Mouse (Mus musculus) kidney, adult 9 months (tissue): Measurements from ENCODE around the gene Cyp2u1.
A peak's percentile ranks its signal among the peaks of the same experiment; 100 is the strongest.

ENCODE experiments used
- DNase-seq: peaks from one replicate; pipeline ENCODE4 v3.0.0; 2022

Gene Cyp2u1

GRCm38 (mm10) chr3:131303320-131303714 is 290 bp upstream of the Cyp2u1 start:
- DNase-seq = no peak

GRCm38 (mm10) chr3:131299908-131300307 is 3.1 kb downstream of the Cyp2u1 start:
- DNase-seq = peak; percentile 59

GRCm38 (mm10) chr3:131299078-131299477 is 3.9 kb downstream of the Cyp2u1 start:
- no peak for DNase-seq

GRCm38 (mm10) chr3:131296893-131297292 is 6.1 kb downstream of the Cyp2u1 start:
- no peak for DNase-seq

- DNase-seq = no peak
Observed at GRCm38 (mm10) chr3:131295513-131296200, 7.4 kb downstream of the Cyp2u1 start.

GRCm38 (mm10) chr3:131294503-131294902 is 8.5 kb downstream of the Cyp2u1 start:
- no peak for DNase-seq

- DNase-seq = no peak
Observed at GRCm38 (mm10) chr3:131292959-131293358, 10.1 kb downstream of the Cyp2u1 start.

GRCm38 (mm10) chr3:131292349-131292748 is 10.7 kb downstream of the Cyp2u1 start:
- no peak for DNase-seq

GRCm38 (mm10) chr3:131291890-131292289 is 11.1 kb downstream of the Cyp2u1 start:
- no peak for DNase-seq

GRCm38 (mm10) chr3:131274151-131274550 is 28.9 kb downstream of the Cyp2u1 start:
- DNase-seq = no peak

- peak; percentile 72 for DNase-seq
Observed at GRCm38 (mm10) chr3:131272374-131273100, 30.5 kb downstream of the Cyp2u1 start.

- peak; percentile 90 for DNase-seq
Observed at GRCm38 (mm10) chr3:131271559-131272373, 31.3 kb downstream of the Cyp2u1 start, which contains the start of gene Hadh. Gene Hadh (minus strand): TSS chr3:131272101.

- DNase-seq = peak; percentile 93
Observed at GRCm38 (mm10) chr3:131271157-131271556, 31.9 kb downstream of the Cyp2u1 start.

- no peak for DNase-seq
Observed at GRCm38 (mm10) chr3:131270381-131270780, 32.6 kb downstream of the Cyp2u1 start.

GRCm38 (mm10) chr3:131266366-131267050 is 36.5 kb downstream of the Cyp2u1 start:
- DNase-seq = peak; percentile 47

- DNase-seq = no peak
Observed at GRCm38 (mm10) chr3:131265516-131265915, 37.5 kb downstream of the Cyp2u1 start.

- peak; percentile 89 for DNase-seq
Observed at GRCm38 (mm10) chr3:131263766-131264486, 39.1 kb downstream of the Cyp2u1 start.

GRCm38 (mm10) chr3:131260418-131260817 is 42.6 kb downstream of the Cyp2u1 start:
- DNase-seq = no peak

GRCm38 (mm10) chr3:131259392-131259965 is 43.5 kb downstream of the Cyp2u1 start:
- DNase-seq = no peak

GRCm38 (mm10) chr3:131258921-131259320 is 44.1 kb downstream of the Cyp2u1 start:
- DNase-seq = no peak

- DNase-seq = no peak
Observed at GRCm38 (mm10) chr3:131255399-131255981, 47.5 kb downstream of the Cyp2u1 start.
